Mouse (Mus musculus) MEL (cell line): ENCODE data around the gene Hook2. TPM values are rescaled to one million over a fixed set of nuclear protein-coding genes. Genes with fewer than 3 reads are reported as not detected.

ENCODE experiments used
- DNase-seq: peaks from one replicate; pipeline ENCODE4 v3.0.0; 2011; ENCODE audit warnings: low read depth, low spot score
- H3K27ac ChIP-seq: 2 replicates; pipeline ENCODE4 v1.5.1; 2012; ENCODE audit warnings: low read depth, mild to moderate bottlenecking, control low read depth, low read length, moderate library complexity; ENCODE audit not compliant: control insufficient read depth
- H3K27me3 ChIP-seq, 2 experiments: fragments of 150-350 bp in 1 of 2; sonication (generic) in 1 of 2; 2 replicates each; pipeline ENCODE4 v1.6.1; 2012; ENCODE audit warnings: low read length in 2 of 2, mild to moderate bottlenecking in 2 of 2, improper control_type of control experiment in 1 of 2, moderate library complexity in 1 of 2; ENCODE audit not compliant: insufficient read depth in 2 of 2, control insufficient read depth in 1 of 2
- H3K36me3 ChIP-seq, 2 experiments: 2 replicates each; pipeline ENCODE4 v1.6.1; 2012 to 2014; ENCODE audit warnings: low read length in 2 of 2, improper control_type of control experiment in 1 of 2, inconsistent platforms in 1 of 2, mild to moderate bottlenecking in 1 of 2; ENCODE audit not compliant: insufficient read depth in 2 of 2, control insufficient read depth in 1 of 2
- H3K4me1 ChIP-seq, 2 experiments: fragments of 150-350 bp in 1 of 2; sonication (generic) in 1 of 2; 2 replicates each; pipeline ENCODE4 v1.6.1; 2012; ENCODE audit warnings: low read length in 2 of 2, improper control_type of control experiment in 1 of 2, mild to moderate bottlenecking in 1 of 2; ENCODE audit not compliant: insufficient read depth in 2 of 2, control insufficient read depth in 1 of 2
- H3K4me3 ChIP-seq, 2 experiments: fragments of 150-350 bp in 1 of 2; sonication (generic) in 1 of 2; 2 replicates each; pipeline ENCODE4 v1.5.1; 2012; ENCODE audit warnings: low read depth in 2 of 2, low read length in 2 of 2, mild to moderate bottlenecking in 2 of 2, moderate library complexity in 2 of 2, control low read depth in 1 of 2, improper control_type of control experiment in 1 of 2; ENCODE audit not compliant: control insufficient read depth in 1 of 2, insufficient read depth in 1 of 2
- H3K79me2 ChIP-seq: 2 replicates; pipeline ENCODE4 v1.6.1; 2012; ENCODE audit warnings: mild to moderate bottlenecking, low read length, moderate library complexity; ENCODE audit not compliant: control insufficient read depth, poor library complexity, insufficient read depth
- H3K9ac ChIP-seq: 2 replicates; pipeline ENCODE4 v1.6.1; 2012; ENCODE audit warnings: low read depth, mild to moderate bottlenecking, control low read depth, low read length, moderate library complexity; ENCODE audit not compliant: control insufficient read depth, poor library complexity, severe bottlenecking
- H3K9me3 ChIP-seq: fragments of 150-350 bp; sonication (generic); replicated peaks from 2 replicates; pipeline ENCODE4 v1.6.1; 2012; ENCODE audit warnings: mild to moderate bottlenecking, low read length, improper control_type of control experiment, moderate library complexity; ENCODE audit not compliant: insufficient read depth
- BHLHE40 ChIP-seq: IDR thresholded peaks from 2 replicates; pipeline ENCODE4 v1.6.1; 2012; ENCODE audit warnings: low read depth, mild to moderate bottlenecking, inconsistent platforms, low read length, improper control_type of control experiment, borderline replicate concordance
- CHD1 ChIP-seq: IDR thresholded peaks from 2 replicates; pipeline ENCODE4 v1.6.1; 2012; ENCODE audit warnings: low read depth, mild to moderate bottlenecking, inconsistent platforms, low read length, improper control_type of control experiment
- CHD2 ChIP-seq: IDR thresholded peaks from 2 replicates; pipeline ENCODE4 v1.6.1; 2011; ENCODE audit warnings: low read length, improper control_type of control experiment
- CTCF ChIP-seq, 3 experiments: IDR thresholded peaks in 2 of 3; conservative IDR thresholded peaks in 1 of 3; 2 replicates each; pipeline ENCODE4 v1.5.1; 2011 to 2012; ENCODE audit warnings: low read length in 3 of 3, low read depth in 2 of 3, mild to moderate bottlenecking in 2 of 3, improper control_type of control experiment in 1 of 3, inconsistent platforms in 1 of 3, mixed read lengths in 1 of 3, moderate library complexity in 1 of 3; ENCODE audit not compliant: control insufficient read depth in 1 of 3, insufficient read depth in 1 of 3, poor library complexity in 1 of 3, severe bottlenecking in 1 of 3
- E2F4 ChIP-seq: IDR thresholded peaks from 2 replicates; pipeline ENCODE4 v1.6.1; 2011; ENCODE audit warnings: low read depth, low read length, improper control_type of control experiment, borderline replicate concordance
- ELF1 ChIP-seq: IDR thresholded peaks from 2 replicates; pipeline ENCODE4 v1.6.1; 2014; ENCODE audit warnings: low read depth, mild to moderate bottlenecking, inconsistent platforms, low read length, improper control_type of control experiment, moderate library complexity
- EP300 ChIP-seq, 2 experiments: IDR thresholded peaks; 2 replicates each; pipeline ENCODE4 v1.6.1; 2011; ENCODE audit warnings: improper control_type of control experiment in 2 of 2, low read length in 2 of 2, low read depth in 1 of 2, mild to moderate bottlenecking in 1 of 2
- ETS1 ChIP-seq: IDR thresholded peaks from 2 replicates; pipeline ENCODE4 v1.6.1; 2012; ENCODE audit warnings: low read depth, mild to moderate bottlenecking, inconsistent platforms, low read length, improper control_type of control experiment, moderate library complexity
- GABPA ChIP-seq: IDR thresholded peaks from 2 replicates; pipeline ENCODE4 v1.6.1; 2012; ENCODE audit warnings: low read depth, mild to moderate bottlenecking, inconsistent platforms, low read length, improper control_type of control experiment, moderate library complexity
- GATA1 ChIP-seq: IDR thresholded peaks from 2 replicates; pipeline ENCODE4 v1.6.1; 2011; ENCODE audit warnings: low read depth, low read length, improper control_type of control experiment
- HCFC1 ChIP-seq: IDR thresholded peaks from 2 replicates; pipeline ENCODE4 v1.6.1; 2012; ENCODE audit warnings: low read depth, mild to moderate bottlenecking, inconsistent platforms, low read length, improper control_type of control experiment, moderate library complexity
- JUND ChIP-seq: IDR thresholded peaks from 2 replicates; pipeline ENCODE4 v1.6.1; 2011; ENCODE audit warnings: low read depth, mild to moderate bottlenecking, improper control_type of control experiment, low read length
- KAT2A ChIP-seq: conservative IDR thresholded peaks from 2 replicates; pipeline ENCODE4 v1.6.1; 2012; ENCODE audit warnings: low read depth, low read length, improper control_type of control experiment, inconsistent platforms
- MAFK ChIP-seq: IDR thresholded peaks from 2 replicates; pipeline ENCODE4 v1.6.1; 2011; ENCODE audit warnings: low read depth, mild to moderate bottlenecking, low read length, improper control_type of control experiment, borderline replicate concordance
- MAX ChIP-seq: IDR thresholded peaks from 2 replicates; pipeline ENCODE4 v1.6.1; 2011; ENCODE audit warnings: low read length, improper control_type of control experiment
- MAZ ChIP-seq: IDR thresholded peaks from 2 replicates; pipeline ENCODE4 v1.6.1; 2012; ENCODE audit warnings: low read depth, mild to moderate bottlenecking, inconsistent platforms, low read length, improper control_type of control experiment
- MEF2A ChIP-seq: IDR thresholded peaks from 2 replicates; pipeline ENCODE4 v1.6.1; 2014; ENCODE audit warnings: low read depth, mild to moderate bottlenecking, inconsistent platforms, low read length, improper control_type of control experiment; ENCODE audit not compliant: poor library complexity, insufficient replicate concordance, severe bottlenecking; ENCODE audit errors: extremely low read depth
- MXI1 ChIP-seq: IDR thresholded peaks from 2 replicates; pipeline ENCODE4 v1.6.1; 2011; ENCODE audit warnings: mild to moderate bottlenecking, low read depth, low read length, improper control_type of control experiment
- MYB ChIP-seq: IDR thresholded peaks from 2 replicates; pipeline ENCODE4 v1.6.1; 2011; ENCODE audit warnings: mild to moderate bottlenecking, low read depth, low read length, improper control_type of control experiment
- MYC ChIP-seq: IDR thresholded peaks from 2 replicates; pipeline ENCODE4 v1.6.1; 2011; ENCODE audit warnings: low read depth, mild to moderate bottlenecking, low read length, improper control_type of control experiment, moderate library complexity
- NELFE ChIP-seq: IDR thresholded peaks from 2 replicates; pipeline ENCODE4 v1.6.1; 2011; ENCODE audit warnings: low read depth, low read length, improper control_type of control experiment
- NRF1 ChIP-seq: IDR thresholded peaks from 2 replicates; pipeline ENCODE4 v1.6.1; 2014; ENCODE audit warnings: low read depth, mild to moderate bottlenecking, inconsistent platforms, low read length, improper control_type of control experiment, moderate library complexity; ENCODE audit not compliant: poor library complexity, insufficient read depth, severe bottlenecking
- POLR2A ChIP-seq, 2 experiments: IDR thresholded peaks; 2 replicates each; pipeline ENCODE4 v1.6.1; 2011 to 2012; ENCODE audit warnings: low read length in 2 of 2, mild to moderate bottlenecking in 2 of 2, control low read depth in 1 of 2, improper control_type of control experiment in 1 of 2, low read depth in 1 of 2, moderate library complexity in 1 of 2; ENCODE audit not compliant: control insufficient read depth in 1 of 2, insufficient read depth in 1 of 2, poor library complexity in 1 of 2
- POLR2AphosphoS2 ChIP-seq: IDR thresholded peaks from 2 replicates; pipeline ENCODE4 v1.6.1; 2011; ENCODE audit warnings: low read length, improper control_type of control experiment
- POLR2AphosphoS5 ChIP-seq: IDR thresholded peaks from 2 replicates; pipeline ENCODE4 v1.6.1; 2012; ENCODE audit warnings: low read depth, borderline replicate concordance, mild to moderate bottlenecking, inconsistent platforms, low read length, moderate library complexity, mixed read lengths
- RAD21 ChIP-seq: IDR thresholded peaks from 2 replicates; pipeline ENCODE4 v1.6.1; 2011; ENCODE audit warnings: mild to moderate bottlenecking, low read depth, low read length, improper control_type of control experiment
- RCOR1 ChIP-seq: IDR thresholded peaks from 2 replicates; pipeline ENCODE4 v1.6.1; 2012; ENCODE audit warnings: low read depth, mild to moderate bottlenecking, inconsistent platforms, low read length, improper control_type of control experiment
- SIN3A ChIP-seq: IDR thresholded peaks from 2 replicates; pipeline ENCODE4 v1.6.1; 2012; ENCODE audit warnings: low read length, improper control_type of control experiment, inconsistent platforms
- TAL1 ChIP-seq: IDR thresholded peaks from 2 replicates; pipeline ENCODE4 v1.6.1; 2012; ENCODE audit warnings: mild to moderate bottlenecking, inconsistent platforms, low read length, moderate library complexity, mixed read lengths
- TCF12 ChIP-seq: IDR thresholded peaks from 2 replicates; pipeline ENCODE4 v1.6.1; 2014; ENCODE audit warnings: low read depth, mild to moderate bottlenecking, inconsistent platforms, low read length, improper control_type of control experiment, moderate library complexity
- UBTF ChIP-seq: IDR thresholded peaks from 2 replicates; pipeline ENCODE4 v1.6.1; 2012; ENCODE audit warnings: low read depth, mild to moderate bottlenecking, inconsistent platforms, low read length, improper control_type of control experiment, moderate library complexity, borderline replicate concordance; ENCODE audit not compliant: insufficient read depth
- USF1 ChIP-seq: IDR thresholded peaks from 2 replicates; pipeline ENCODE4 v1.6.1; 2014; ENCODE audit warnings: low read depth, mild to moderate bottlenecking, inconsistent platforms, low read length, improper control_type of control experiment, moderate library complexity
- USF2 ChIP-seq, 2 experiments: IDR thresholded peaks; 2 replicates each; pipeline ENCODE4 v1.6.1; 2011 to 2012; ENCODE audit warnings: improper control_type of control experiment in 2 of 2, low read length in 2 of 2, borderline replicate concordance in 1 of 2, inconsistent platforms in 1 of 2, low read depth in 1 of 2, mild to moderate bottlenecking in 1 of 2; ENCODE audit not compliant: insufficient read depth in 1 of 2
- ZC3H11A ChIP-seq: IDR thresholded peaks from 2 replicates; pipeline ENCODE4 v1.6.1; 2012; ENCODE audit warnings: low read depth, mild to moderate bottlenecking, inconsistent platforms, low read length, improper control_type of control experiment
- ZKSCAN1 ChIP-seq: IDR thresholded peaks from 2 replicates; pipeline ENCODE4 v1.6.1; 2012; ENCODE audit warnings: low read depth, mild to moderate bottlenecking, inconsistent platforms, low read length, improper control_type of control experiment, moderate library complexity
- ZNF384 ChIP-seq: IDR thresholded peaks from 2 replicates; pipeline ENCODE4 v1.6.1; 2012; ENCODE audit warnings: low read depth, mild to moderate bottlenecking, inconsistent platforms, low read length, improper control_type of control experiment
- polyA plus RNA-seq, 2 experiments: library from polyadenylated mRNA; stranded (reverse) in 1 of 2; unstranded in 1 of 2; fragments of >175 nt in 1 of 2; fragments of >200 nt in 1 of 2; gene quantifications; 2 replicates each; pipeline versions ENCODE4 v1.2.1 to v1.2.4; 2012; ENCODE audit warnings: low replicate concordance in 2 of 2, low read depth in 1 of 2; ENCODE audit not compliant: insufficient read length in 2 of 2, insufficient read depth in 1 of 2, missing spikeins in 1 of 2
- total RNA-seq: library from RNA; depleted of rRNA; stranded (reverse); fragments of 300-350 nt; gene quantifications from 2 replicates; pipeline ENCODE4 v1.2.3, GENCODE M21; 2012; rRNA removed

The Hook2 gene
- total RNA-seq (10.5 and 11.5 TPM in 2 replicates), polyA plus RNA-seq (10 to 100 TPM in 1 of 2 experiments, not detected in 1; 17.5 TPM)

GRCm38 (mm10) chr8:84990349-84990748 lies at the start of gene Hook2:
Gene Hook2 (plus strand): TSS chr8:84990603.
- peak within 1 kb of the TSS; percentile 68 for H3K27ac ChIP-seq
- peak; percentile 99 for DNase-seq
- peak within 1 kb of the TSS; percentile 87 for H3K9ac ChIP-seq
- H3K36me3 ChIP-seq, result peaks cover 0 to 10% of the 10 kb centered on the region in 2 experiments; a peak in 2 of 4 replicates
- H3K4me1 ChIP-seq, result peaks cover 0 to 21% of the 10 kb centered on the region in 2 experiments; a peak in 3 of 4 replicates
- H3K4me3 ChIP-seq, result peak within 1 kb of the TSS; percentile 75 to 81
- no peaks in the 10 kb centered on the region for H3K27me3 ChIP-seq
- H3K9me3 ChIP-seq, result no peaks in the 10 kb centered on the region
- H3K79me2 ChIP-seq, result peaks cover 3% of the 10 kb centered on the region; the same call in 1 of the 2 replicates
- TF ChIP-seq ZC3H11A (peak; percentile 68), EP300 (IDR thresholded peaks at IDR 0.05; ENCODE audit: low read depth in 1 of 2, low read length in 2 of 2) (peak in 1 of 2 experiments; percentile 19; a peak in 1 of 4 replicates), USF2 (IDR thresholded peaks at IDR 0.05; ENCODE audit: borderline replicate concordance in 1 of 2, insufficient read depth in 1 of 2, low read depth in 1 of 2, low read length in 2 of 2) (peak; percentile 42 to 81; a peak in 3 of 4 replicates), TCF12 (peak; percentile 60; the same call in 1 of the 2 replicates), CHD2 (no peak), ETS1 (peak; percentile 58; the same call in 1 of the 2 replicates), POLR2AphosphoS2 (peak; percentile 36; the same call in 1 of the 2 replicates), ZKSCAN1 (no peak), CTCF (IDR thresholded peaks at IDR 0.05 in 2 of 3, conservative IDR thresholded peaks at IDR 0.05 in 1 of 3; ENCODE audit: control insufficient read depth in 1 of 3, insufficient read depth in 1 of 3, low read depth in 2 of 3, low read length in 3 of 3, poor library complexity in 1 of 3, severe bottlenecking in 1 of 3) (peak; percentile 81 to 96 (median 91)), MAX (peak; percentile 94), KAT2A (no peak), MAFK (no peak), GATA1 (no peak), CHD1 (no peak; the same call in 1 of the 2 replicates), MEF2A (no peak), HCFC1 (peak; percentile 83), ELF1 (0 out of 2 replicates have a peak, but pooled peaks have one; percentile 33), UBTF (no peak), BHLHE40 (peak; percentile 90), E2F4 (no peak), SIN3A (peak; percentile 87), USF1 (peak; percentile 97), RAD21 (peak; percentile 88), NELFE (peak; percentile 23; the same call in 1 of the 2 replicates), MXI1 (peak; percentile 80), ZNF384 (no peak), GABPA (no peak), POLR2A (IDR thresholded peaks at IDR 0.05; ENCODE audit: control insufficient read depth in 1 of 2, insufficient read depth in 1 of 2, low read depth in 1 of 2, low read length in 2 of 2, poor library complexity in 1 of 2) (peak in 1 of 2 experiments; percentile 63; a peak in 2 of 4 replicates), MAZ (peak; percentile 62; the same call in 1 of the 2 replicates), NRF1 (no peak), JUND (no peak), TAL1 (no peak), MYB (no peak), POLR2AphosphoS5 (no peak), MYC (no peak; the same call in 1 of the 2 replicates), RCOR1 (no peak)
